Mouse (Mus musculus): ENCODE results near the gene Fam213b.
A peak's percentile ranks its signal among the peaks of the same experiment; 100 is the strongest.

Fam213b gene

GRCm38 (mm10) chr4:154898506-154899446, at the start of gene Fam213b:
Gene Fam213b, minus strand, starts transcription at chr4:154899135.
- DNase-seq (ENCODE audit: low read depth, low spot score) = peak; percentile 70

- no peak for DNase-seq (ENCODE audit: low read depth, low spot score)
Measured at GRCm38 (mm10) chr4:154948066-154948939, 49.4 kb upstream of the Fam213b start.

- DNase-seq (ENCODE audit: low read depth, low spot score) = no peak
Measured at GRCm38 (mm10) chr4:154946319-154946718, 47.4 kb upstream of the Fam213b start.

- no peak for DNase-seq (ENCODE audit: low read depth, low spot score)
Measured at GRCm38 (mm10) chr4:154944121-154944590, 45.2 kb upstream of the Fam213b start.

- no peak for DNase-seq (ENCODE audit: low read depth, low spot score)
Measured at GRCm38 (mm10) chr4:154943323-154944039, 44.5 kb upstream of the Fam213b start.

- no peak for DNase-seq (ENCODE audit: low read depth, low spot score)
Measured at GRCm38 (mm10) chr4:154942632-154943322, 43.8 kb upstream of the Fam213b start.

- no peak for DNase-seq (ENCODE audit: low read depth, low spot score)
Measured at GRCm38 (mm10) chr4:154941831-154942230, 42.9 kb upstream of the Fam213b start.

- DNase-seq (ENCODE audit: low read depth, low spot score) = no peak
Measured at GRCm38 (mm10) chr4:154940156-154940555, 41.2 kb upstream of the Fam213b start.

- DNase-seq (ENCODE audit: low read depth, low spot score) = no peak
Measured at GRCm38 (mm10) chr4:154937746-154938145, 38.8 kb upstream of the Fam213b start.

- DNase-seq (ENCODE audit: low read depth, low spot score) = no peak
Measured at GRCm38 (mm10) chr4:154936542-154937255, 37.8 kb upstream of the Fam213b start.

- DNase-seq (ENCODE audit: low read depth, low spot score) = no peak
Measured at GRCm38 (mm10) chr4:154935788-154936187, 36.9 kb upstream of the Fam213b start.

- DNase-seq (ENCODE audit: low read depth, low spot score) = no peak
Measured at GRCm38 (mm10) chr4:154934800-154935199, 35.9 kb upstream of the Fam213b start.

- DNase-seq (ENCODE audit: low read depth, low spot score) = no peak
Measured at GRCm38 (mm10) chr4:154933306-154933907, 34.5 kb upstream of the Fam213b start.

GRCm38 (mm10) chr4:154929088-154929660, 30.2 kb upstream of the Fam213b start:
- no peak for DNase-seq (ENCODE audit: low read depth, low spot score)

- DNase-seq (ENCODE audit: low read depth, low spot score) = no peak
Measured at GRCm38 (mm10) chr4:154928395-154929087, 29.6 kb upstream of the Fam213b start, which contains the start of gene Tnfrsf14. Gene Tnfrsf14, minus strand, starts transcription at chr4:154928563.

- DNase-seq (ENCODE audit: low read depth, low spot score) = no peak
Measured at GRCm38 (mm10) chr4:154927899-154928337, 29.0 kb upstream of the Fam213b start.

GRCm38 (mm10) chr4:154926969-154927898, 28.3 kb upstream of the Fam213b start:
- DNase-seq (ENCODE audit: low read depth, low spot score) = no peak

GRCm38 (mm10) chr4:154925413-154925812, 26.5 kb upstream of the Fam213b start:
- no peak for DNase-seq (ENCODE audit: low read depth, low spot score)

Measured in WW6 (cell line).